Mouse (Mus musculus): ENCODE results near the gene Olfr10. TPM values are rescaled to one million over a fixed set of nuclear protein-coding genes. Genes with fewer than 3 reads are reported as not detected.

Gene Olfr10
- polyA plus RNA-seq, 1 experiment from 2014 or later = not detected

DNA sequence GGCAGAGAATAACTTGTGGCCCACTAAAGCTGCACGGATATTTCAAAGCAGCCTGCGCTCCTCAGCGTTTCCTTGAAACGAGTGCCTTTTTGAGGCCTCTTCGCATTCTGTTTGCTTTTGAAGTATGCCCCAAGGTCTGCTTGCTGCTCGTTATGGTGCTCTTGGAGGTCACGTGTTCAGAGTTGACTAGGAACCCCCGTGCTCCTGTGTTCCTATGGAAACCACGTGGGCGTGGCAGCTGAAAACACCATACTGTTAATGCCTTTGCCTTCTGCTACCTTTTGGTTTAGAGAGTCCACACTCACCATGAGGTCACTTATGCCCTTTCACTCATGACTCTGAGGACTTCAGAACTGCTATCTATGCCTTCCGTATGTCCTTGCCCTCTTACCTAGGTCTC lies 39.9 kb upstream of the Olfr10 start:
- no peak overlapping the region for H3K4me3 ChIP-seq (ENCODE audit: low read depth, low read length)
- H3K4me2 ChIP-seq (replicated peaks; ENCODE audit: low read depth, low read length) = no peak overlapping the region
- no peak overlapping the region for H3K27ac ChIP-seq (ENCODE audit: low read length)
- no peaks in the 10 kb centered on the region for H3K9me3 ChIP-seq (ENCODE audit: control insufficient read depth, low read depth, low read length)
- no peaks in the 10 kb centered on the region for H3K27me3 ChIP-seq (ENCODE audit: control insufficient read depth, insufficient read depth, low read length)
- H3K9ac ChIP-seq (replicated peaks; ENCODE audit: low read depth, low read length) = no peak overlapping the region
- H3K36me3 ChIP-seq (ENCODE audit: control insufficient read depth, insufficient read depth, low read length) = peaks cover 25% of the 10 kb centered on the region
- WGBS = 74% methylated on average over 11 of the region's 11 CpGs
- no peak for ATAC-seq (ENCODE audit: insufficient number of reproducible peaks, insufficient read depth, low FRiP score, low read depth)
- no peaks in the 10 kb centered on the region; the same call in 1 of the 2 replicates for H3K4me1 ChIP-seq (ENCODE audit: control insufficient read depth, insufficient read depth, low read length)

DNA sequence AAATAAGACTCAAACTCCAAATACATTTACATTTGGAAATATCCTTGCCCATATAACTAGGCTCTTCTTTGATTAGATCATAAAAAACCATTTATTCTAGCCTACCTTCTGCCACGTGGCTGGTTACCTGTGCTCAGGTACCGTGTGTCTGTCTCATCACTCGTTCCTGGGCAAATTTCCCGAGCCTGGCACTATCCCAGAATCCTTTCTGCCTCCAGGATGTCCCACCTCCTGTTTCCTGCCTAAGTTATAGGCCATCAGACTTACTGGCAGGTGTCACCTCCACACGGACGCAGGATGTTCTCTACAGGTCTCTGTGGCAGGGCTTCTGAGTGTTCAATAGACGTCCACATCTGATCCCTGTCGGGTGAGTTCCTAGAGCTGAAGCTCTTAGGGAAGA lies 39.4 kb upstream of the Olfr10 start:
- Histone ChIP-seq H3K4me3 (ENCODE audit: low read depth, low read length) (no peak overlapping the region), H3K27me3 (ENCODE audit: control insufficient read depth, insufficient read depth, low read length) (no peaks in the 10 kb centered on the region), H3K4me1 (ENCODE audit: control insufficient read depth, insufficient read depth, low read length) (no peaks in the 10 kb centered on the region; the same call in 1 of the 2 replicates), H3K4me2 (replicated peaks; ENCODE audit: low read depth, low read length) (no peak overlapping the region), H3K9me3 (ENCODE audit: control insufficient read depth, low read depth, low read length) (no peaks in the 10 kb centered on the region), H3K27ac (ENCODE audit: low read length) (no peak overlapping the region), H3K9ac (replicated peaks; ENCODE audit: low read depth, low read length) (no peak overlapping the region), H3K36me3 (ENCODE audit: control insufficient read depth, insufficient read depth, low read length) (peaks cover 22% of the 10 kb centered on the region)
- no peak for ATAC-seq (ENCODE audit: insufficient number of reproducible peaks, insufficient read depth, low FRiP score, low read depth)
- WGBS = 87% methylated on average over 8 of the region's 8 CpGs

DNA sequence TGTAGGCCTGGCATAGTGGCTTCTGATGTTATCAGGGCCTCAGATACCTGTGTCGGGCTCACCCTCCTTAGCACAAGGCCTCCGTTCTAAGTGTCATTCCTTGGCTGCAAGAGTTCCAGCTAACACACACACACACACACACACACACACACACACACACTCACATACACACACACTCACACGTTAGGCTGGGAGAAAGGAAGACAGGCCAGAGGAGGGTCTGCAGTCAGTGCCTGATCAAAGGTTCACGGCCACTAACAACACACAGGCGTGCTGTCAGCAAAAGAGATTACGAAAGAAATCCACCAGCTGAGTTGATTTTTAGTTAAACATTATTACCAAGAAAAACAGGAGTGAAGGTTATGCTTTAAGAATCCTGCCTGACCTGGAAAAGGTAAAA lies 37.9 kb upstream of the Olfr10 start:
- no peak overlapping the region for H3K27ac ChIP-seq (ENCODE audit: low read length)
- 59% methylated on average over 6 of the region's 6 CpGs for WGBS
- no peaks in the 10 kb centered on the region for H3K27me3 ChIP-seq (ENCODE audit: control insufficient read depth, insufficient read depth, low read length)
- H3K9me3 ChIP-seq (ENCODE audit: control insufficient read depth, low read depth, low read length) = no peaks in the 10 kb centered on the region
- H3K4me1 ChIP-seq (ENCODE audit: control insufficient read depth, insufficient read depth, low read length) = no peaks in the 10 kb centered on the region; the same call in 1 of the 2 replicates
- peaks cover 7% of the 10 kb centered on the region for H3K36me3 ChIP-seq (ENCODE audit: control insufficient read depth, insufficient read depth, low read length)
- no peak for ATAC-seq (ENCODE audit: insufficient number of reproducible peaks, insufficient read depth, low FRiP score, low read depth)
- no peak overlapping the region for H3K9ac ChIP-seq (replicated peaks; ENCODE audit: low read depth, low read length)
- H3K4me2 ChIP-seq (replicated peaks; ENCODE audit: low read depth, low read length) = no peak overlapping the region
- H3K4me3 ChIP-seq (ENCODE audit: low read depth, low read length) = no peak overlapping the region

DNA sequence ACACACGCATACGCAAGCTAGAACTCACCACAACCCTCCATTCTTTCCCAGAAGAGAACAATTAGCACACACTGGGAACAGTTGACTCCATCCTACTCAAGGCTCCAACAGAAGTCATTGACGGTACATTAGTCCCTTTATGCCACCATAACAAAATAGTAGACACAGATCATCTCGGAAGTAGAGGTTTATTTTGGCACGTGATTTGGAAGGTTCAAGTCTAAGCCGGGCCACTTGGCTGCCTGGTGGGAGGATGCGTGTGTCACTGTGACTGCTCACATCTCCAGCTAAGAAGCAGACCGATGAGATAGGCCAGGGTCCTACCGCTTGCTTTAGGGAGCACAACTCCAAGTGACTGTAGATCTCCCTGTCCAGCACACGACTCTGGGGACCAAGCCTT lies 37.2 kb upstream of the Olfr10 start:
- no peaks in the 10 kb centered on the region for H3K9me3 ChIP-seq (ENCODE audit: control insufficient read depth, low read depth, low read length)
- H3K27me3 ChIP-seq (ENCODE audit: control insufficient read depth, insufficient read depth, low read length) = no peaks in the 10 kb centered on the region
- no peak overlapping the region for H3K4me3 ChIP-seq (ENCODE audit: low read depth, low read length)
- no peak for ATAC-seq (ENCODE audit: insufficient number of reproducible peaks, insufficient read depth, low FRiP score, low read depth)
- no peak overlapping the region for H3K27ac ChIP-seq (ENCODE audit: low read length)
- H3K4me1 ChIP-seq (ENCODE audit: control insufficient read depth, insufficient read depth, low read length) = no peaks in the 10 kb centered on the region; the same call in 1 of the 2 replicates
- no peak overlapping the region for H3K4me2 ChIP-seq (replicated peaks; ENCODE audit: low read depth, low read length)
- peaks cover 3% of the 10 kb centered on the region for H3K36me3 ChIP-seq (ENCODE audit: control insufficient read depth, insufficient read depth, low read length)
- WGBS = 87% methylated on average over 10 of the region's 10 CpGs
- no peak overlapping the region for H3K9ac ChIP-seq (replicated peaks; ENCODE audit: low read depth, low read length)

DNA sequence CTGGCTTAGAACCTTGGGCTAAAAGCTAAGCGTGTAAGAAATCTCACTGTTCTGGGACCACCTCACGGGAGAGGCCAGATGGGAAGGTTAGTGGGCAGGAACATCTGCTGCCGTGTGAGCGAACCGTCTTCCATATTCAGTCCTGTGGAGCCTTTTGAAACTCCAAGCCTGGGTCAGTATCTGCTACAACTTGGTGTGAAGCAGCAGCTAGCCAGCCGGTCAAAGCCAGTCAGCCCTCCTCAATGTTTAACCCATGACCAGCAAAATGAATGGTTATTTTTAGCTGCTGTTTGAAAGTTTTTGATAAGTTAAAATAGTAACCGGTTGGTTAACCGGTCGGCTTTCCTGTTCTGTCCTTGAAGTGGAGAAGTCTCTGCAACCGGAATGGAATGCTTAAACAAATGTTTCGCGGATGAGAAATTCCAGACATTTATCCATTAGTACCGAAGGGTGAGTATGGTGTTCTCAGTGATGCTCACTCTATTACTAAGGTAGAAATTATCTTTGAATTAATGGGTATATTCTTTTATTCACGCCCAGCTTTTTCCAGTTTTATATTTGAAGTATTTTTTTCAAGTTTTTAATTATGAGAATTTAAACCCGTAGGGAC lies 36.5 kb upstream of the Olfr10 start:
- Histone ChIP-seq H3K4me1 (ENCODE audit: control insufficient read depth, insufficient read depth, low read length) (no peaks in the 10 kb centered on the region; the same call in 1 of the 2 replicates), H3K36me3 (ENCODE audit: control insufficient read depth, insufficient read depth, low read length) (peaks cover 3% of the 10 kb centered on the region; the same call in 1 of the 2 replicates), H3K9me3 (ENCODE audit: control insufficient read depth, low read depth, low read length) (no peaks in the 10 kb centered on the region), H3K9ac (replicated peaks; ENCODE audit: low read depth, low read length) (no peak overlapping the region), H3K27ac (ENCODE audit: low read length) (no peak overlapping the region), H3K4me3 (ENCODE audit: low read depth, low read length) (no peak overlapping the region), H3K4me2 (replicated peaks; ENCODE audit: low read depth, low read length) (no peak overlapping the region), H3K27me3 (ENCODE audit: control insufficient read depth, insufficient read depth, low read length) (no peaks in the 10 kb centered on the region)
- 60% methylated on average over 15 of the region's 15 CpGs for WGBS
- ATAC-seq (ENCODE audit: insufficient number of reproducible peaks, insufficient read depth, low FRiP score, low read depth) = no peak

DNA sequence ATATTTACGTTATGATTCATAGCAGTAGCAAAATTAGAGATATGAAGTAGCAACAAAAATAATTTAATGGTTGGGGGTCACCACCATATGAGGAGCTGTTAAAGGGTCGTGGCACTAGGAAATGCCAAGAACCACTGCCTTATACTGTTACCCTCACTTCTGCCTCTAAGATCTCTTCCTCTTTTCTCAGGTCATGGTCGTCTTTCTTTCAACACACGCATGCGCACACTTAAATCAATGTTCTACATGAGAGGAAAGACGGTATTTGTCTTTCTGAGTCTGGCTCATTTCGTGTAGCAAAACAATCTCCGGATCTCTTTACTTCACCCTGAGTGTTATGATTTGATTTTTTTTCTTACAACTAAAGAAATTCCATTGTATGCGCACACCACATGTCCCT lies 34.8 kb upstream of the Olfr10 start:
- Histone ChIP-seq H3K9me3 (ENCODE audit: control insufficient read depth, low read depth, low read length) (no peaks in the 10 kb centered on the region), H3K36me3 (ENCODE audit: control insufficient read depth, insufficient read depth, low read length) (no peaks in the 10 kb centered on the region), H3K4me3 (ENCODE audit: low read depth, low read length) (no peak overlapping the region), H3K9ac (replicated peaks; ENCODE audit: low read depth, low read length) (no peak overlapping the region), H3K4me1 (ENCODE audit: control insufficient read depth, insufficient read depth, low read length) (no peaks in the 10 kb centered on the region; the same call in 1 of the 2 replicates), H3K27ac (ENCODE audit: low read length) (no peak overlapping the region), H3K27me3 (ENCODE audit: control insufficient read depth, insufficient read depth, low read length) (no peaks in the 10 kb centered on the region), H3K4me2 (replicated peaks; ENCODE audit: low read depth, low read length) (no peak overlapping the region)
- 93% methylated on average over 9 of the region's 9 CpGs for WGBS
- ATAC-seq (ENCODE audit: insufficient number of reproducible peaks, insufficient read depth, low FRiP score, low read depth) = no peak

DNA sequence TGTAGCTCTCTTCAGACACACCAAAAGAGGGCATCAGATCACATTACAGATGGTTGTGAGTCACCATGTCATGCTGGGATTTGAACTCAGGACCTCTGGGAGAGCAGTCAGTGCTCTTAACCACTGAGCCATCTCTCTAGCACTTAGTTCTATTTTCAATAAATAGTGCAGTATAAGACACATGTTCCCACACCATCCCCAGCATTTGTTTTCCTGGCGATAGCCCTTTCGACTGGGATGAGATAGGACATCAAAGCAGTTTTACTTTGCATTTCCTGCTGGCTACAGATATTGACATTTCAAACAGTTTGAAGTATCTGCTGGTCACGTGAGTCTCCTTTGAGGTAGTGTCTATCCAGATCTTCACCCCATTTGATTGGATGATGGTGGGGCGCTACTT lies 34.2 kb upstream of the Olfr10 start:
- WGBS = 92% methylated on average over 4 of the region's 4 CpGs
- Histone ChIP-seq H3K4me2 (replicated peaks; ENCODE audit: low read depth, low read length) (no peak overlapping the region), H3K27me3 (ENCODE audit: control insufficient read depth, insufficient read depth, low read length) (no peaks in the 10 kb centered on the region), H3K4me1 (ENCODE audit: control insufficient read depth, insufficient read depth, low read length) (no peaks in the 10 kb centered on the region; the same call in 1 of the 2 replicates), H3K9me3 (ENCODE audit: control insufficient read depth, low read depth, low read length) (no peaks in the 10 kb centered on the region), H3K36me3 (ENCODE audit: control insufficient read depth, insufficient read depth, low read length) (no peaks in the 10 kb centered on the region), H3K27ac (ENCODE audit: low read length) (no peak overlapping the region), H3K9ac (replicated peaks; ENCODE audit: low read depth, low read length) (no peak overlapping the region), H3K4me3 (ENCODE audit: low read depth, low read length) (no peak overlapping the region)
- no peak for ATAC-seq (ENCODE audit: insufficient number of reproducible peaks, insufficient read depth, low FRiP score, low read depth)

DNA sequence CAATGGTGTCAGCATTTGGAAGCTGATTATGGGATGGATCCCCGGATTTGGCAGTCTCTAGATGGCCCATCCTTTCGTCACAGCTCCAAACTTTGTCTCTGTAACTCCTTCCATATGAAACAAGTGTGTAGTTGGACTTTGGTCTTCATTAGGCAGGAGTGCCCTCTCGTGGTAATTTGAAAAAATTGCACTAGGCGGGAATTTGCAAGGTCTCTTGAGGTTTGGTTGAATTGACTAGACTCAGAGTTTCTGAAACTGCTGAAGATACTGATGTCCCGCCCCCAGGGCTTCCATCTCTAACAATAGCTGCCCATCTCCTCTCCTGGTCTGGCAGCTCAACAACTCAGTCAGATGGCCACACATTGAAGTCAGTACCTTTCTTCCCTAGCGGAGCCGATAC lies 33.2 kb upstream of the Olfr10 start:
- H3K36me3 ChIP-seq (ENCODE audit: control insufficient read depth, insufficient read depth, low read length) = no peaks in the 10 kb centered on the region
- ATAC-seq (ENCODE audit: insufficient number of reproducible peaks, insufficient read depth, low FRiP score, low read depth) = no peak
- no peaks in the 10 kb centered on the region for H3K9me3 ChIP-seq (ENCODE audit: control insufficient read depth, low read depth, low read length)
- H3K27me3 ChIP-seq (ENCODE audit: control insufficient read depth, insufficient read depth, low read length) = no peaks in the 10 kb centered on the region
- no peak overlapping the region for H3K4me2 ChIP-seq (replicated peaks; ENCODE audit: low read depth, low read length)
- no peak overlapping the region for H3K9ac ChIP-seq (replicated peaks; ENCODE audit: low read depth, low read length)
- no peak overlapping the region for H3K27ac ChIP-seq (ENCODE audit: low read length)
- no peak overlapping the region for H3K4me3 ChIP-seq (ENCODE audit: low read depth, low read length)
- no peaks in the 10 kb centered on the region; the same call in 1 of the 2 replicates for H3K4me1 ChIP-seq (ENCODE audit: control insufficient read depth, insufficient read depth, low read length)
- WGBS = 29% methylated on average over 7 of the region's 7 CpGs
